Mouse (Mus musculus): ENCODE results near the gene Rpl12. TPM values are rescaled to one million over a fixed set of nuclear protein-coding genes. Genes with fewer than 3 reads are reported as not detected.

The Rpl12 gene
- polyA plus RNA-seq, 2 experiments: 247 to 1,484 TPM

DNA sequence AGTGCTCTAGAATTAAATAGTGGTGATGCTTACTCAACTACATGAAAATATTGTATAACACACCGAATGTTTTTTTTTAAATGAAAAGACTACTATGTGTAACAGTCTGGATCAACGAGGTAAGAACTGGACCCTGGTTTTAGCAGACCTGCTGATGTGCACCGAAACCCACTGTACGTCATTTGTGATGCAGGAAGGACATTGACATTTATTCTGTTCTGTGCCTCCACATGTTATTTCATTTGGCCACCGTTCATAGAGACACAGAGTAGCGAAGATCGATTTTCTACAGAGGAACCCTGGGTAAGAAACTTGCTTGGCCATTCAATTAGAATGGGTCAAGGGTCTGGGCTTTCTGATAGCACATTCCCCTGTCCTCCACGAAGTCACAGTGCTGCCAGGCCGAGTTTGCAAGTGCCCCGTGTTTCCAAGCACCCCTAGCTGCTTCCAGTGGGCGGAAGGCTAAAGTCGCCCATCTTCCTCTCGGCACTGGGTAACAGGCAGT is 4.9 kb downstream of the Rpl12 start:
- no peaks in the 10 kb centered on the region for H3K9me3 ChIP-seq (ENCODE audit: control insufficient read depth, low read length)
- no peak for TF ChIP-seq POLR2A (IDR thresholded peaks at IDR 0.05; ENCODE audit: borderline replicate concordance, extremely low read depth, insufficient read depth, insufficient read length)
- WGBS: 8% methylated on average over 13 of the region's 13 CpGs
- DNase-seq (ENCODE audit: low spot score) (no peak), ATAC-seq (ENCODE audit: low FRiP score, low read depth) (no peak)
- peak overlapping the region; percentile 96 for H3K27ac ChIP-seq (replicated peaks; ENCODE audit: low read depth, low read length)
- peak overlapping the region; percentile 78 for H3K9ac ChIP-seq (ENCODE audit: low read depth, low read length, severe bottlenecking)
- no peaks in the 10 kb centered on the region for H3K27me3 ChIP-seq (ENCODE audit: control insufficient read depth, insufficient read depth, low read length)
- peaks cover 29% of the 10 kb centered on the region for H3K4me1 ChIP-seq (ENCODE audit: control insufficient read depth, insufficient read depth, low read length)
- peak overlapping the region; percentile 68 for H3K4me3 ChIP-seq (replicated peaks; ENCODE audit: low read length)
- H3K36me3 ChIP-seq (ENCODE audit: control insufficient read depth, insufficient read depth, low read length): peaks cover 28% of the 10 kb centered on the region
- H3K4me2 ChIP-seq (replicated peaks; ENCODE audit: low read depth, low read length, severe bottlenecking): peak overlapping the region; percentile 90

DNA sequence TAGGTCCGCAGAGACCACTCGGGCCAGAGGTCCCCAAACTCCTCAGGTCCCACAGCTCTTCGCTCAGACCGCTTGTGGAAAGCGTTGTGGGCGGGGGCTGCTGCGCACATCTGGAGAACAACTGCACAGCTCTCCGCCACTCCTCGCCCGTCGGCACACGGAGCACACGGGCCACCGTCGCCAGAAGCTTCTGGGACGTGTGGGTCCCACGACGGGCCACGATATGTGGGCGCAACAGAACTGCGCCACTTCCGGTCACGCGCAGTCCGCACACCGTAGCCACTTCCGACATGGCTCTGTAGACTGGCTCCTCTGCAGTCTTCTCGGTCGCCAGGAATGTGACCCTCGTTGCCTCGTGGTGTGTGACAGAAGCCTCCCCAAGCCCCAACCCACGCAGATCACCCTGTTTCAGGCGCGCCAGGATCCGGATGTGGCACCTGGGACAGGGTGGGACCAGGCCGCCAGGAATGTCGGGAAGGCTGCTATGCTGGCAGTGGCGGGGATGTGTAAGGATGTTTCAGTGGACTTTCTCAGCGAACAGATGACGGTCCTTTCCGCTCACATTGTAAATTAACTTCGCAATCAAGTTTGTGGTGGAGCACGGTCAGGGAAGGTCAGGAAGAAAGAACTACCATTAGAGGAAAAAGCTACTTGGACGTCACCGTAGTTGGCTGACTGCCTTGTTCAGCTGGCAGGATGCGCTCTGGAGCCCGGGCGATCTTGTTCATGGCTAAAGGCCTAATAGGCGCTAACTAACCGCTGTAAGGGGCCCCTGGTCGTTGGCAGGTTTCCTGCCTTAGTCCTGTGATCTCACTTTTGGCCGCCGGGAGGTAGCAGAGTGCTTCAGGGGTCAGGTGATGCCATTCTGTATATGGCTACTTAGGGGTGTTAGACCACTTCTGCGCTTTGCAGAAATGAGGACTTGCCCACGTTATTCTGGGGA is 5.6 kb downstream of the Rpl12 start:
- Histone ChIP-seq H3K9me3 (ENCODE audit: control insufficient read depth, low read length) (no peaks in the 10 kb centered on the region), H3K27me3 (ENCODE audit: control insufficient read depth, insufficient read depth, low read length) (no peaks in the 10 kb centered on the region), H3K4me1 (ENCODE audit: control insufficient read depth, insufficient read depth, low read length) (peaks cover 29% of the 10 kb centered on the region), H3K27ac (replicated peaks; ENCODE audit: low read depth, low read length) (peak overlapping the region; percentile 96), H3K9ac (ENCODE audit: low read depth, low read length, severe bottlenecking) (peak overlapping the region; percentile 78), H3K4me2 (replicated peaks; ENCODE audit: low read depth, low read length, severe bottlenecking) (peak overlapping the region; percentile 90), H3K4me3 (replicated peaks; ENCODE audit: low read length) (peak overlapping the region; percentile 68), H3K36me3 (ENCODE audit: control insufficient read depth, insufficient read depth, low read length) (peaks cover 28% of the 10 kb centered on the region)
- peak; percentile 83 for DNase-seq (ENCODE audit: low spot score)
- TF ChIP-seq POLR2A (IDR thresholded peaks at IDR 0.05; ENCODE audit: borderline replicate concordance, extremely low read depth, insufficient read depth, insufficient read length): peak; percentile 52; the same call in 1 of the 2 replicates
- ATAC-seq (ENCODE audit: low FRiP score, low read depth): peak; percentile 86
- 1% methylated on average over 55 of the region's 55 CpGs for WGBS

GRCm38 (mm10) chr2:32968024-32968614 is 6.8 kb downstream of the Rpl12 start:
- ATAC-seq (ENCODE audit: low FRiP score, low read depth): no peak
- H3K27ac ChIP-seq (replicated peaks; ENCODE audit: low read depth, low read length): no peak overlapping the region
- no peak for DNase-seq (ENCODE audit: low spot score)
- no peaks in the 10 kb centered on the region for H3K27me3 ChIP-seq (ENCODE audit: control insufficient read depth, insufficient read depth, low read length)
- peaks cover 25% of the 10 kb centered on the region for H3K4me1 ChIP-seq (ENCODE audit: control insufficient read depth, insufficient read depth, low read length)
- no peak for TF ChIP-seq POLR2A (IDR thresholded peaks at IDR 0.05; ENCODE audit: borderline replicate concordance, extremely low read depth, insufficient read depth, insufficient read length)
- H3K9me3 ChIP-seq (ENCODE audit: control insufficient read depth, low read length): no peaks in the 10 kb centered on the region
- H3K4me3 ChIP-seq (replicated peaks; ENCODE audit: low read length): peak overlapping the region; percentile 68; the same call in 1 of the 2 replicates
- 86% methylated on average over 9 of the region's 9 CpGs for WGBS
- peak overlapping the region; percentile 90 for H3K4me2 ChIP-seq (replicated peaks; ENCODE audit: low read depth, low read length, severe bottlenecking)
- peak overlapping the region; percentile 78; the same call in 1 of the 2 replicates for H3K9ac ChIP-seq (ENCODE audit: low read depth, low read length, severe bottlenecking)
- peaks cover 23% of the 10 kb centered on the region for H3K36me3 ChIP-seq (ENCODE audit: control insufficient read depth, insufficient read depth, low read length)

DNA sequence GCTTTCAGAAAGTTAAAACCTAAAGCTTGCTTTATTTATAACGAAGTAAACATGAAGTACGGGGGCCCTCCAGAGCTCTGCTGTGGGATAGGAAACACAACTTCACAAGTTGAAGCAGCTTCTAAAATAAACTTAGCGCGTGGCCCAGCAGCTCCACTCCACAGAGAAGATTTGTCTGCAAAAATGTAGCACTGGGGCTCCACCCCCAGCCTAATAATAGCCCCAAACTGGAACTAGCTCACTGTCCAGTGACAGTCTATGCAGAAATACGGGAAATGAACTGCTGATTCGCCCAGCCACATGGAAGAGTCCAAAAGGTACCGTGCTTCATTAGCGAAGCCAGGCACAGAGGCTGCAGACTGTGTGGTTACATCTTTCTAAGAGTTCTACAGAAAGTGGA is 8.0 kb downstream of the Rpl12 start:
- 87% methylated on average over 8 of the region's 8 CpGs for WGBS
- ATAC-seq (ENCODE audit: low FRiP score, low read depth) (no peak), DNase-seq (ENCODE audit: low spot score) (no peak)
- Histone ChIP-seq H3K9ac (ENCODE audit: low read depth, low read length, severe bottlenecking) (no peak overlapping the region), H3K9me3 (ENCODE audit: control insufficient read depth, low read length) (no peaks in the 10 kb centered on the region), H3K4me2 (replicated peaks; ENCODE audit: low read depth, low read length, severe bottlenecking) (no peak overlapping the region), H3K4me1 (ENCODE audit: control insufficient read depth, insufficient read depth, low read length) (peaks cover 17% of the 10 kb centered on the region), H3K36me3 (ENCODE audit: control insufficient read depth, insufficient read depth, low read length) (peaks cover 15% of the 10 kb centered on the region), H3K4me3 (replicated peaks; ENCODE audit: low read length) (no peak overlapping the region), H3K27me3 (ENCODE audit: control insufficient read depth, insufficient read depth, low read length) (no peaks in the 10 kb centered on the region), H3K27ac (replicated peaks; ENCODE audit: low read depth, low read length) (no peak overlapping the region)
- TF ChIP-seq POLR2A (IDR thresholded peaks at IDR 0.05; ENCODE audit: borderline replicate concordance, extremely low read depth, insufficient read depth, insufficient read length): no peak

DNA sequence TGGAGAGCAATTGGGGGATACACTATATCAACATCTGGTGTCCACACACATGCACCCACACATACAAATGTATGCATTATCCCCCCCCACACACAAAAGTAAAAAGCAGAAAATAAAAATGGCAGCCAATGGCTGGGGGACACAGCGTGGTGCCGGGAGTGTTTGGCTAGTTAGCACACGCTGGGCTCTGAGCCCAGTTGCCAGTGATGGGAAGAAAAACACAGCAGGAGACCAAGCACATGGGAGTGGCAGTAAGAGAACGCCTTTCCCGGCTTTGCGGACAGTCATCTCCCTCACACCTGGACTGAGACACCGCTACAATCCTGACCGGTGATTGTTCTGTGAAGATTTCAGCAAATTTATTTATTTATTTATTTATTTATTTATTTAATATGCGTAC is 9.9 kb downstream of the Rpl12 start:
- H3K9me3 ChIP-seq (ENCODE audit: control insufficient read depth, low read length): no peaks in the 10 kb centered on the region
- H3K4me2 ChIP-seq (replicated peaks; ENCODE audit: low read depth, low read length, severe bottlenecking): no peak overlapping the region
- DNase-seq (ENCODE audit: low spot score): no peak
- no peak for TF ChIP-seq POLR2A (IDR thresholded peaks at IDR 0.05; ENCODE audit: borderline replicate concordance, extremely low read depth, insufficient read depth, insufficient read length)
- H3K4me3 ChIP-seq (replicated peaks; ENCODE audit: low read length): no peak overlapping the region
- H3K27ac ChIP-seq (replicated peaks; ENCODE audit: low read depth, low read length): no peak overlapping the region
- ATAC-seq (ENCODE audit: low FRiP score, low read depth): no peak
- peaks cover 11% of the 10 kb centered on the region for H3K4me1 ChIP-seq (ENCODE audit: control insufficient read depth, insufficient read depth, low read length)
- H3K36me3 ChIP-seq (ENCODE audit: control insufficient read depth, insufficient read depth, low read length): peaks cover 19% of the 10 kb centered on the region
- H3K27me3 ChIP-seq (ENCODE audit: control insufficient read depth, insufficient read depth, low read length): no peaks in the 10 kb centered on the region
- H3K9ac ChIP-seq (ENCODE audit: low read depth, low read length, severe bottlenecking): no peak overlapping the region
- 53% methylated on average over 9 of the region's 9 CpGs for WGBS
